Mouse (Mus musculus) ES-Bruce4 (cell line): Measurements from ENCODE around the gene D5Ertd579e. TPM values are rescaled to one million over a fixed set of nuclear protein-coding genes. Genes with fewer than 3 reads are reported as not detected.

Source experiments
- H3K27ac ChIP-seq: 2 replicates; pipeline ENCODE4 v1.5.1; 2012; ENCODE audit warnings: low read length, inconsistent platforms; ENCODE audit not compliant: insufficient read depth
- H3K27me3 ChIP-seq: 2 replicates; pipeline ENCODE4 v1.6.1; 2012; ENCODE audit warnings: mild to moderate bottlenecking, low read length, inconsistent platforms; ENCODE audit not compliant: control insufficient read depth, poor library complexity, insufficient read depth, severe bottlenecking
- H3K36me3 ChIP-seq: 2 replicates; pipeline ENCODE4 v1.6.1; 2012; ENCODE audit warnings: inconsistent platforms, mild to moderate bottlenecking, low read length, moderate library complexity; ENCODE audit not compliant: control insufficient read depth, poor library complexity, insufficient read depth, severe bottlenecking
- H3K4me1 ChIP-seq: one replicate; pipeline ENCODE4 v1.8.1; 2011; ENCODE audit warnings: low read length; ENCODE audit not compliant: control insufficient read depth, insufficient read depth
- H3K4me3 ChIP-seq: 2 replicates; pipeline ENCODE4 v1.5.1; 2011; ENCODE audit warnings: low read depth, mild to moderate bottlenecking, low read length
- H3K9ac ChIP-seq: 2 replicates; pipeline ENCODE4 v1.6.1; 2012; ENCODE audit warnings: low read depth, mild to moderate bottlenecking, inconsistent platforms; ENCODE audit not compliant: poor library complexity, severe bottlenecking
- H3K9me3 ChIP-seq: replicated peaks from 2 replicates; pipeline ENCODE4 v1.6.1; 2012; ENCODE audit warnings: mild to moderate bottlenecking, low read length, inconsistent platforms; ENCODE audit not compliant: control insufficient read depth, poor library complexity, insufficient read depth, severe bottlenecking
- CTCF ChIP-seq: IDR thresholded peaks from one replicate; pipeline ENCODE4 v1.8.1; 2011; ENCODE audit warnings: low read depth, low read length
- EP300 ChIP-seq: IDR thresholded peaks from 2 replicates; pipeline ENCODE4 v1.6.1; 2011; ENCODE audit warnings: low read depth, low read length; ENCODE audit not compliant: insufficient read depth
- POLR2A ChIP-seq: IDR thresholded peaks from one replicate; pipeline ENCODE4 v1.8.1; 2011; ENCODE audit warnings: low read length; ENCODE audit not compliant: insufficient read depth
- polyA plus RNA-seq: library from polyadenylated mRNA; stranded (reverse); fragments of >200 nt; gene quantifications from 2 replicates; pipeline ENCODE4 v1.2.4, GENCODE M21; 2011; ENCODE audit warnings: low read depth; ENCODE audit not compliant: missing spikeins, insufficient read depth, insufficient read length

D5Ertd579e gene
- 44.1 and 44.8 TPM in 2 replicates for polyA plus RNA-seq

DNA sequence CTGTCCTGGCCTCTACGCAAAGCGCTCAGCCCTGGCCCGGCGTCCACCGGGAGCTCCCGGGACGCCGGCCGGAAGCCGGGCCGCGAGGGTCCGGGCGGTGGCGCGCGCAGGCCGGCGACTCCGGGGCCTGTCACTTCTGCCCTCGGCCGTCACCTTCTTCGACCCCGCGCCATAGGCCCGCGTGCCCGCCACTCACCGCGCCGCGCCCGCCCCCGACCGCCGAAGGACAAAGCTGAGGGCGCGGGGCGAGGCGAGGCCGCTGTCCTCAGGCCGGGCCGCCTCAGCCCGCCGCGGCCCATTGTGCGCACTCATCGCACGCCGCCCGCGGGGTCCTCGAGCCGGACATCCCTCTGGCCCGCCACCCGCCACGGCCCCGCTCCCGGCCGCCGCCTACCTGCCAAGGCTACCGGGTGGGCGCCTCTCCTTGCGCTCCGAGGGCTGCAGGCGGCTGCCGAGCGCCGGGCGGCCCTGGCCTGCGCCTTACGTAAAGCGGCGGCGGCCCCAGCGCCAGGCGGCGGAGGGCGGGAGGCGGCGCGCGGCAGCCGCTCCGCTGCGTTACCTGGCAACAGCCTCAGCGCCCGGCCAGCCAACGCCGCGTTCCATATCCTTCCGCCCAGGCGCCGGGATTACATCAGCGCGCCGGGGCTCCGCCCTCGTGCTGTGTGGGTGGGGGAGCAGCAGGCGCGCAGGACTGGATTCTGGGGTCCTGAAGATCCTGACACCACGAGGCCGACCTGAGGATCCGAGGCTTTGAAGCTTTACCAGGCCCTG lies at the start of gene D5Ertd579e:
TSS of gene D5Ertd579e (minus strand) at position 564 of the 771 bp plus-strand sequence.
- Histone ChIP-seq H3K9me3 (no peaks in the 10 kb centered on the region), H3K27ac (no peak within 1 kb of the TSS), H3K4me1 (peaks cover 1% of the 10 kb centered on the region), H3K27me3 (no peaks in the 10 kb centered on the region), H3K36me3 (no peaks in the 10 kb centered on the region), H3K4me3 (peak within 1 kb of the TSS; percentile 91), H3K9ac (peak within 1 kb of the TSS; percentile 87)
- TF ChIP-seq POLR2A (peak; percentile 34), CTCF (no peak), EP300 (0 out of 2 replicates have a peak, but pooled peaks have one; percentile 51)

DNA sequence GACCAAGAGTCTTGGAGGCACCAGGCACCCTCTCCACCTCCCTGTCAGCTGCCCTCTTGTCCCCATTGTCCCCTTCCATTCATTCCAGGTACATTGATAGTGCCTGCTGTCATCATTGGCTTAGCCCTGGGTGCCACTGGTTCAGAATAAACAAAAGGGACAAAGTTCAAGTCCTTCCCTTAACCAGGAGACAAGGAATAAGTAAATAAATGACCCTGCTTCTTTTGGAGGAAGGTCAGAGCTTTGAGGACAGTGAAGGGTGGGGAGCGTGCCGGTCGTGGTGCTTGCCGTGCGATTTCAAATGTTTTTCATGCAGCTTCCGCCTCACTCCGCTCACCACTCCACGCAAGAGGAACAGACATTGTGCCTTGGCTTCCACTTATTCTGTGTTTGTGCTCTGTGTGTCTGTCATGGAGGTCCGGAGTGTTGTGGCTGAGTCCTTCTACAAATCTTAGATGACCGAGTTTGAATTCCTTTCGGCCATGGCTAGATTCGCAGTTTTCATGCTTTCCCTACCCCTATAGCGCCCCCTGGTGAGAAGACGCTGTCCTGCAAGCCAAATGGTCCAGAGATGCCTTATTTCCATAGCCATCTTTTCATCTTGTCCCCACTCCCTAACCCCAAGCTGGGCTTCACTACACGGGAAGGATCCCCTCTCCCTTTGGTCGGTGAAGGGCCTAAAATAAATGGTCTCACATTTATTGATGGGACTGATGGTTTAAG lies 46.5 kb upstream of the D5Ertd579e start:
- Histone ChIP-seq H3K27ac (no peak overlapping the region), H3K27me3 (no peaks in the 10 kb centered on the region), H3K36me3 (0 out of 2 replicates have a peak, but pooled peaks cover 3% of the 10 kb centered on the region), H3K4me1 (peaks cover 1% of the 10 kb centered on the region), H3K9me3 (no peaks in the 10 kb centered on the region), H3K4me3 (no peak overlapping the region), H3K9ac (no peak overlapping the region)
- TF ChIP-seq CTCF (peak; percentile 86), POLR2A (no peak)

DNA sequence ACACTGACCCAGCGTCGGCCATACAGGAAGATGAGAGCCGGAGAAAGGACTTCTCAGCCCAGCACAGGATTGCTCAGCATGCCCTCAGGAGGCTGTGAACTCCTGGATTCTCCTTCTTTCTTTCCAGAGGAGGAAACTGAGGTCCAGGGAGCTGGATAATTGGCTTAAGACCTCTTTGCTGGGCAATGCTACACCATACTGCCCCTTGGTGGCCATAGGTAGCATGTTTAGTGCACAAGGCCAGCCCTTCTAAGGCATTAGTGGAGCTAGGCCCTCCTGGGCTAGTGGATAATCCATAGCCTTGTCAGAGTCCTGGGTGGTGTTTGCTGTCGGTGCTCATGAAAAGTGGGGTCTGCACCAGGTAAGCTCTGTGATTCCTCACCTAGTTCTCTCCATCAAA lies 44.0 kb upstream of the D5Ertd579e start:
- Histone ChIP-seq H3K4me3 (no peak overlapping the region), H3K4me1 (no peaks in the 10 kb centered on the region), H3K27me3 (no peaks in the 10 kb centered on the region), H3K9ac (no peak overlapping the region), H3K9me3 (no peaks in the 10 kb centered on the region), H3K27ac (no peak overlapping the region), H3K36me3 (no peaks in the 10 kb centered on the region)
- no peak for TF ChIP-seq POLR2A
- TF ChIP-seq CTCF, result peak; percentile 54
- no peak for TF ChIP-seq EP300

DNA sequence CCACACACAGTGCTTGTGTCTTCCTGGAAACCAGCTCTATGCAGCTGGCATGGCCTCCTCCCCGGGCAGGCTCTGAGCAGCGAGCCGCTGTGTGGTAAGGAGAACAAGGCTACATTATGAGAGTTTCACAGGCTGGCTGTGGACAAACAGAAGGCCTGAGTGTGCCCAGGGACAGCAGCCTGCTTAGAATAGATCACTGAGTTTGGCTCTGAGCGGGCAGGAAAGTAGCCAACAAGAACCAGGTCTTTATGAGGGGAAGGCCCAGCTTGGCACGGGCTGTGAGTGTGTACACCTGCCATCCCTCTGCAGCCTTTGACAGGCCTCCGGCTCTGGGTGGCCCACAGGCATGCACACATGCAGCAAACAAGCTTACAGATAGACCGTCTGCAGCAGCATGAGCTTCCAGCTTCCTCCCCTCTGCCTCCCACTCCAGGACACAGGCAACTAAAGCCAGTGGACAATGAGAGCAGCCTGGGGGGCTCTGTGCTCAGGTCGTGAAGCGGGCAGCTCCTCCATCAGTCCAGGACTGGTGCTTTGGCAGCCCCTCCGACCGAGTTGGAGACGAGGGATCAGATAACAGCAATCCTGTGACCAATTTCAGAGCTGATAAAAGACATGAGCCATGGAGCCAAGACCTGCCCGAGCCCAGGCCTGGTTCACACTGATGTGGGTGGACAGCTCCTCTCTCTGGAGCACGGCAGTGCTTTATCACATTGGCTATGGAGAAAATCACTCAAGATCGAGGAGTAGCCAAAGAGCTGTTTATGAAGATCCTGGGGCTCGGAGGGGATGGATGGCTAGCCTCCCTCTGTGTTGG lies 43.2 kb upstream of the D5Ertd579e start:
- Histone ChIP-seq H3K27ac (no peak overlapping the region), H3K4me3 (no peak overlapping the region), H3K36me3 (no peaks in the 10 kb centered on the region), H3K9me3 (no peaks in the 10 kb centered on the region), H3K27me3 (no peaks in the 10 kb centered on the region), H3K4me1 (no peaks in the 10 kb centered on the region), H3K9ac (no peak overlapping the region)
- TF ChIP-seq CTCF (no peak), POLR2A (no peak), EP300 (no peak)

DNA sequence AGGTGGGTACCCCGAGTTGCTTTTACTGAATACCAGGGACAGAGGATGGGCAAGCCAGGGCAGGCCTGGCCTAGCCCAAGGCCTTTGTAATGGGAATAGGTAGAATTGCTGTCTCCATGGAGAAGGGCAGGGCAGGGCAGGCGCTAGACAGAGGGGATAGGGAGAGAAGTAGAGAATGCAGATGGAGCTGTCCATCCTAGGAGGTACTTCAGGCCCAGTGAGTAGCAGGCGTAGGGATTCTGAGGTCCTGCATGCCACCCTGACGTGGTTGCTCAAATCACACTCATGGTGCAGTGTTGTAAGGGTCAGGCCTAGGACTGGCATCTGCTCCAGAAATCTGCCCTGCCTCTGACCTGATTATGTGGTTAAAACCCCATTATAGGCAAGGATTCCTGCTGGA lies 41.9 kb upstream of the D5Ertd579e start:
- Histone ChIP-seq H3K9ac (no peak overlapping the region), H3K4me1 (no peaks in the 10 kb centered on the region), H3K27ac (peak overlapping the region; percentile 62; the same call in 1 of the 2 replicates), H3K4me3 (no peak overlapping the region), H3K36me3 (no peaks in the 10 kb centered on the region), H3K9me3 (no peaks in the 10 kb centered on the region), H3K27me3 (no peaks in the 10 kb centered on the region)
- TF ChIP-seq CTCF (no peak), EP300 (peak; percentile 71; the same call in 1 of the 2 replicates)
